Mouse (Mus musculus): ENCODE data around the gene Rpl19.
A peak's percentile ranks its signal among the peaks of the same experiment; 100 is the strongest.

The Rpl19 gene

DNA sequence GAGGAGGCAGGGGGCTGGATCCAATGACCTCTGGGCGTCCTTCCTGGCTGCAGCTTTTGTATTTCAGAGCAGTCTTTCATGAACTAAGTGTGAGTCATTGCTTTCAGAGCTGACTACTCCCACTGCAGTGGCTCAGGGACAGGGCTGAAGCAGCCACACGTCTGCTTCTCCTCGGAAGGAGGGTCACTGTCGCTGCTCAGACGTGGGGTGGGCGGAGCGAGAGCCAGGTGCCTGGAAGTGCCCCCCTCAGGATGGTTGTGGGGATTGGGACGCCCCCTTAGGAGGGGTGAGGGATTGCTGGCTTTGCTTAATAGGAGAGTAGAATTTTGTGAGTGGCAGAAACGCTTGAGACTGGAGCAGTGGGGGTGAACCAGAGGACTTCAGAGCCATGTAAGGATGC is 31.0 kb downstream of the Rpl19 start:
- DNase-seq: no peak

DNA sequence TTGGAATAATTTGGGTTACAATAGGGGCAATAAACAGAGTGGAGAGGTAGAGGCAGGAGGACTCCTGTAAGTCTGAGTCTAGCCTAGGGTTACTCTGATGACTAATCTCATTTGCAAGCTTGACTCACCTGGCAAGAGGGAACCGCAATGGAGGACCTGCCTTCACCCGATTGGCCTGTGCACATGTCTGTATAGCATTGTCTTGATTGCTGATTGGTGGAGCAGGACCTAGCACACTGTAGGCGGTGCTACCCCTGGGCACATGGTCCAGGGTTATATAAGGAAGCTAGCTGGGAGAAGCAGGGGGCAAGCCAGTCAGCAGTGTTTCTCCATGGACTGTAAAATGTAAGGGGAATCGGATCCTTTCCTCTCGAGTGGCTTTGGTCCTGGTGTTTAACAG is 31.5 kb downstream of the Rpl19 start:
- no peak for DNase-seq

DNA sequence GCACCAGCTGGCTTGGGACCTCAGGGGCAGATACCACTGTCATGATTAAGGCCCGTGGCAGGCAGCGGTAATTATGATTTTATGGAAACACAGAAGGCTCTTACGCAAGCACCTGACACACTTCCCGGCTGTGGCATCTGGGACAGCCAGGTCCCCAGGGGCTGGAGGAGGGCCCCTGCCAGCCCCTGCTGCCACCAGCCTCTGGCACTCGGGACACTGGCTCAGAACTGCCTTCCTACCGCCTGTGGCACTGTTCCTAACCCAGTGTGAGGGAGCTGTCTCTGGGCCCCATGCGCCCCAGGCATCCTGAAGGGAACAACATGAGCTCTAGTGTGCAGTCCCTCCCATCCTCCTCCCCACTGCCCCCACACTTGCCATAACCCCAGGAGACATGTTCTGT is 33.2 kb downstream of the Rpl19 start:
- DNase-seq: no peak

DNA sequence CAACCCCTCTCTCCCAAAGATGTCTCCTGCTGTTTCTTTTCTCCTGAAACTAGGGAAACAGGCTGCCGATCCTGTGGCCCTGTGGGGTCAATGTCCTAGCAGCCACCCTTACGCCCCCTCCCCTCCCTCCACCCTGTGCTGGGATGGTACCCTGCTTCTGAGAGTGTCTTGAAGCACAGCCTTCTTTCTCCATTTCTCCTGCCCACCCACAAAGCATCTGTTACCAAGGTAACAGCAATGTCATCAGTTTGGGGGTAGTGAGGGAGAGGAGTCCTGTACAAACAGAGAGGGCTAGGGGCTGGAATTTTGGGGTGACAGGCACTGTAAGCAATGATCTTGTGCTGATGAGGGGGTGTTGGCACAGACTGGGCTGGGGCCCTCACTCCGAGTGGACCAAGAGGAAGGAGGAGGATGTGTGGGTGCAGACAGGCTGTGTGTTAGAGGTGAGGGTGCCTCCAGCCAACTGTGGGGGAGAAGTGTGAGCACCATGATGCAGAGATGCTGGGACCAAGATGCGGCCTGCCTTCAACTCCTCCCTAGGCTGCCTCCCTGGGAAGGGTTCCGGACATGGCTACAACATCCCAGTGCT is 33.7 kb downstream of the Rpl19 start:
- DNase-seq: no peak

DNA sequence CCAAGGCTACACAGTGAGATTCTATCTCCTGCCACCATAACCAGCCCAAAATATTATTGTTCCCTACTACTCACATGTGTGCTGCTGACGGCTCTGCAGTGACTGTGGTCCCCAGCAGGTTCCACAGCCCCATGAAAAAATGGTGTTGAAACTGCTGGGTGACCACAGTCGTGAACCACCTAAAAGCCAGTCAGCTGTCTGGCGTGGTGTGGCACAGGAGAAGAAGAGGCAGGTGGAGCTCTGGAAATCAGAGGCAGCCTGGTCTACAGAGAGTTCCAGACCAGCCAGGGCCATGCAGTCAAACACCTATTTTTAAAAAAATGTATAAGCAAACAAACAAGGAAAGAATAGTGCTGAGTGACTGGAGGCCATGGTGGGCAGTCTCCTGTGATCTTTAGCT is 34.9 kb downstream of the Rpl19 start:
- DNase-seq: no peak

DNA sequence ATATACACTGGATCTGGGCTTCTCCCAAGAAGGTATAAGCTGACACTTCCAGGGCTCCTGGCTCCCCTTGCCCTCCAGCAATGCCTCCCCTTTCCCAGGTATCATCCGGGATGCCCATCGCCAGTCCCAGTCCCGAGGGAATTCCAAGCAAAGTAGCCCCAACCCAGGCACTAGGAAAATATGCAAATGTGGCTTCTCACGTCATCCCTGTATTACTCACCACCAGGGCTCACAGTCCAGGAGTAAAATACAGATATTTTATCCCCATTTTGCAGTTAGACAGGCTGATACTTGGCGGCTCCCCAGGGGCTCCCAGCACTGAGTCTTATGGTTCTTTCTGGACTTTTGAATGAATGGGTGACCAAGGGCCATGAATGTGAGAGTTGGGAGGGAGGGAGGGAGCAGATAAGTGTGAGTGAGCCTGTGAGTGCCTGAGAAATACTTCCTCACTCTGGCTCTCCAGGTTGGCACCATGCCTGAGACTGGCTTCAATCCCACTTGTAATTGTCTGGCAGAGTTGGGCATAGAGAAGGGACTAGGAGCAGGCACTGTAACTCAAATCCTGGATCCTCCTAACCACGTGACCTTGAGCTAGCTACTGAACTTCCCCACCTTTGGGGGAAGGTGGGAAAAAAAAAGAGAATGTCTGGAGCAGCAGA is 35.5 kb downstream of the Rpl19 start:
- no peak for DNase-seq

DNA sequence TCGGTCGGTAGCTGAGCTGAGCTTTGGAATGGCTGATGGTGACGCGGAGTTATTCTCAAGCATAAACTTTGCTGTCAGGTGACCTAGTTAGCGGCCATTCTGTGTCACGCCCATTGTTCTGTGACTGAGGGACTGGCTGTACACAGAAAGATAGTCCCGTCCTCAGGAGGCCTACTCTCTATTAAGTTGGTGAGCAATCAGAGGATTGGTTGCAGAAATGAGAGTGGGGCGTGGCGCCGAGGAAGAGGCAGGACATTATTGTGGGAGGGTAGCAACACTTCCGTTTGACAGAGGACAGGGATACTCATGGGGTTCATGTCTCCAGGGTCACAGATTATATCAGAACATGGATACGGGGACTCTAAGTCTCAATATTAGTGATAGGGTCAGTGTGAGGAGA is 39.7 kb downstream of the Rpl19 start:
- no peak for DNase-seq

DNA sequence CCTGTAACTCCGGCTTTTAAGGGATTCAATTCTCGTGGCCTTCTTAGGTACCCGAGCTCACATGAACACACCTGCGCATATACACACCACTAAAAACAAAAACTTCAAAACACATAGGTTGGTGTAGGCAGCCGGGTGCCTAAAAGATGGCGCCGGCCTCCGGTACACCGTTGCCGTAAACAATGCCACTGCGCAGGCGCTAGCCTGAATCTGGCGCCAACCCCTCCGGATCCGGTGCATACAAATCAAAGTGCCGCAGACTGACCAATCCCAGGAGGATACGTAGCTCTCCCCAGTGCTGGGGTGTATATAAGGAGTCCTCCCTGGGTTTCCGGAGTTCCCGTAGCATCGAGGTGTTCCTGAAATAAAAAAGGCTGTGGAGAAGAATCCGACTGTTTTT is 40.7 kb downstream of the Rpl19 start:
- no peak for DNase-seq

DNA sequence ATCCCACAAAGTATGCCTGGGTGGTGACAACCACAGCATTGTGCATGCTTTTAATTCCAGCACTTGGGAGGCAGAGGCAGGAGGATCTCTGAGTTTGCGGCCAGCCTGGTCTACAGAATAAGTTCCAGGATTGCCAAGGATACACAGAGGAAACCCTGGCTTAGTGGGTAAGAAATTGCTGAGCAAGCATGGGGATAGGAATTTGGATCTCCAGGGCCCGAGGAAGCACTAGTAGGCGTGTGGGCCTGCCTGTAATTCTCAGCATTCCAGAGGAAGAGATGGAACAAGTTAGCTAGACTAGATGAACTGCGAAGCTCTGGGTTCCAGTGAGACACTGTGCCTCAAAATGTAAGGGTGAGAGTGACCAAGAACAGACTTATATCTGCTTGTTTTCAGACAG is 46.9 kb downstream of the Rpl19 start:
- DNase-seq: no peak

DNA sequence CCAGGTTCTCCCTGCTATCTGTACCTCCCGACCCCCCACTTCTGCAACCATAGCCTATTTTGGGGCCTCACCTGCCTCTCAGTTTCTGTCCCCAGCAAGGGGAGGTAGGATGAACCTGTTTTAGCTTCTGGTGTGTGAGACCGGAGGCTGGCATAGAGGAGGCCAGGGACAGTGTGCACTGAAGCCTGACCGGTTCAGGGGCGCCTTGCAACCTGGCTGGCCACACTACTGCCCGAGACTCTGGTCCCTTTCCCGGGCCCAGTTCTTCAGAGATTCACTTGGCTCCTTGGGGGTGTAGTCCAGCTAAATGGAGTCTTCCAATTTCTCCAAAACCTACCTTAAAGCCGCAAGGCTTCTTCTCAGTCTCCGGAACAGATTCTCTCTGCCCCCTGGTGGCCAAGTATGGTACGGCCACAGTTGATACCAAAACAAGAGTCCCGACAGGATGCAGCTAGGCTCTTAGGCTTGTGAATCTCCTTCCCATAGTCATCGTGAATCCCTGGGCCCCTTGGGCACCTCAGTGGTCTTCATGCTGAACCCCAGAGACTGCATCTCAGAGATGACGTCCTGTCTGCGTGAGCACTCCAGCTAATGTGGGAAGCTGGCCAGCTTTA is 48.8 kb downstream of the Rpl19 start:
- DNase-seq: peak; percentile 81 to 87

DNA sequence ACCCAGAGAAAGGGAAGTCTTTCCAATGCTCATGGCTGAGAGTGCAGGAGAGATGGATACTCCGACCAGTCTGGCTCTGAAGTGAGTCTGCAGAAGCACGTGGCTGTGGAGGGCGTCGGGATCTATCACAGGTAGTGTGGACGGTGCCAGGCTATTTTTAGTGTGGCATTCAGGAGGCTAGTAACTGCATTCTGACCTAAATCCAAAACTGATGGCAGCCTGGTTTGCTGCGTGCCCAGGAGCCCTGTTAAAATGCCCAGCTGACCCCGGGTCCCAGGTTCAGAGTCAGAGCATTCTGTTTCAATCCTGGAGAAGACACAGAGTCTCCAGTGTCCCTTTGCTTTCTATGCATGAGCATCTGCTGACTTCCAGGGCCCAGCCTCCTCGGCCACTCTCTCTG is 50.6 kb downstream of the Rpl19 start:
- no peak for DNase-seq

Measured in thymus, postnatal 36 days (tissue).